Mouse (Mus musculus) forebrain, embryonic 14.5 days (tissue): ENCODE data around the gene Pnkd. TPM values are rescaled to one million over a fixed set of nuclear protein-coding genes. Genes with fewer than 3 reads are reported as not detected.
A peak's percentile ranks its signal among the peaks of the same experiment; 100 is the strongest.

Experiments
- ATAC-seq: fragments of 200-750 bp; cut with Nextera tagmentation; 2 replicates; pipeline ENCODE4 v1.8.0; 2017; ENCODE audit warnings: mild to moderate bottlenecking, moderate library complexity
- DNase-seq: peaks from one replicate; pipeline ENCODE4 v3.0.0-alpha.2; 2015; ENCODE audit warnings: low spot score
- H3K27ac ChIP-seq: fragments of 300-500 bp; sonication (generic); 2 replicates; pipeline ENCODE4 v1.5.1; 2014; ENCODE audit warnings: low read depth, mild to moderate bottlenecking, control low read depth, low read length, moderate library complexity
- H3K27me3 ChIP-seq: fragments of 300-500 bp; sonication (generic); replicated peaks from 2 replicates; pipeline ENCODE4 v1.6.1; 2014; ENCODE audit warnings: low read length, control low read depth, mixed read lengths; ENCODE audit not compliant: control insufficient read depth, insufficient read depth
- H3K36me3 ChIP-seq: fragments of 300-500 bp; sonication (generic); 2 replicates; pipeline ENCODE4 v1.6.1; 2014; ENCODE audit warnings: low read length, control low read depth; ENCODE audit not compliant: control insufficient read depth, insufficient read depth
- H3K4me1 ChIP-seq: fragments of 300-500 bp; sonication (generic); 2 replicates; pipeline ENCODE4 v1.6.1; 2014; ENCODE audit warnings: antibody characterized with exemption, low read length, control low read depth; ENCODE audit not compliant: control insufficient read depth, insufficient read depth
- H3K4me2 ChIP-seq: fragments of 300-500 bp; sonication (generic); 2 replicates; pipeline ENCODE4 v1.6.1; 2014; ENCODE audit warnings: mild to moderate bottlenecking, control low read depth, low read length
- H3K4me3 ChIP-seq: fragments of 300-500 bp; sonication (generic); 2 replicates; pipeline ENCODE4 v1.5.1; 2014; ENCODE audit warnings: low read depth, low read length, control low read depth
- H3K9ac ChIP-seq: fragments of 300-500 bp; sonication (generic); 2 replicates; pipeline ENCODE4 v1.6.1; 2014; ENCODE audit warnings: mild to moderate bottlenecking, low read length, control low read depth, moderate library complexity
- H3K9me3 ChIP-seq: fragments of 300-500 bp; sonication (generic); replicated peaks from 2 replicates; pipeline ENCODE4 v1.6.1; 2016; ENCODE audit warnings: low read length, control low read depth, mixed read lengths; ENCODE audit not compliant: control insufficient read depth
- WGBS: fragments of 180-500 bp; shearing (Covaris S2); extraction: QIAGEN DNeasy Blood & Tissue Kit; methylation state at CpG from one replicate; pipeline ENCODE4 v1.1.7; 2014; 5-methylcytosine and 5-hydroxymethylcytosine counted together
- polyA plus RNA-seq: library from polyadenylated mRNA; unstranded; fragments of >200 nt; fragmentation: Nextera tagmentation; extraction: Ambion mirVana; gene quantifications from 2 replicates; pipeline ENCODE4 v1.2.1, GENCODE M21; 2014

Pnkd gene
- polyA plus RNA-seq, 1 experiment from 2014 or later, result 114 TPM

GRCm38 (mm10) chr1:74388398-74388920, 103.7 kb downstream of the Pnkd start:
- no peaks in the 10 kb centered on the region for H3K9me3 ChIP-seq
- WGBS, result 67% methylated on average over 7 of the region's 7 CpGs

GRCm38 (mm10) chr1:74389831-74390286, 105.1 kb downstream of the Pnkd start:
- no peak for ATAC-seq
- peak overlapping the region; percentile 2; the same call in 1 of the 2 replicates for H3K4me3 ChIP-seq
- peak overlapping the region; percentile 93 for H3K4me2 ChIP-seq
- H3K9ac ChIP-seq, result no peak overlapping the region; the same call in 1 of the 2 replicates
- no peaks in the 10 kb centered on the region for H3K9me3 ChIP-seq
- DNase-seq, result no peak
- 0 out of 2 replicates have a peak, but pooled peaks cover 6% of the 10 kb centered on the region for H3K27me3 ChIP-seq
- peaks cover 4% of the 10 kb centered on the region; the same call in 1 of the 2 replicates for H3K4me1 ChIP-seq
- no peak overlapping the region for H3K27ac ChIP-seq
- WGBS, result 7% methylated on average over 29 of the region's 29 CpGs
- peaks cover 9% of the 10 kb centered on the region for H3K36me3 ChIP-seq

More at GRCm38 (mm10) chr1:74388398-74388920, 103.7 kb downstream of the Pnkd start:
- DNase-seq, result no peak
- 0 out of 2 replicates have a peak, but pooled peaks cover 6% of the 10 kb centered on the region for H3K27me3 ChIP-seq
- H3K36me3 ChIP-seq, result no peaks in the 10 kb centered on the region
- no peak overlapping the region for H3K27ac ChIP-seq
- H3K4me1 ChIP-seq, result peaks cover 4% of the 10 kb centered on the region; the same call in 1 of the 2 replicates
- ATAC-seq, result no peak
- H3K9ac ChIP-seq, result no peak overlapping the region
- no peak overlapping the region for H3K4me2 ChIP-seq
- no peak overlapping the region for H3K4me3 ChIP-seq

GRCm38 (mm10) chr1:74390287-74390906, 105.7 kb downstream of the Pnkd start:
- peak overlapping the region; percentile 2; the same call in 1 of the 2 replicates for H3K4me3 ChIP-seq
- ATAC-seq (no peak), DNase-seq (peak; percentile 51)
- WGBS, result 6% methylated on average over 21 of the region's 21 CpGs
- H3K27ac ChIP-seq, result no peak overlapping the region
- peaks cover 14% of the 10 kb centered on the region for H3K36me3 ChIP-seq
- H3K9me3 ChIP-seq, result no peaks in the 10 kb centered on the region
- H3K27me3 ChIP-seq, result 0 out of 2 replicates have a peak, but pooled peaks cover 6% of the 10 kb centered on the region
- peaks cover 4% of the 10 kb centered on the region; the same call in 1 of the 2 replicates for H3K4me1 ChIP-seq
- H3K9ac ChIP-seq, result no peak overlapping the region; the same call in 1 of the 2 replicates
- peak overlapping the region; percentile 93 for H3K4me2 ChIP-seq

- 0 out of 2 replicates have a peak, but pooled peaks cover 6% of the 10 kb centered on the region for H3K27me3 ChIP-seq
- peak within 1 kb of the TSS; percentile 80; the same call in 1 of the 2 replicates for H3K27ac ChIP-seq
- H3K36me3 ChIP-seq, result peaks cover 15% of the 10 kb centered on the region
- peaks cover 4% of the 10 kb centered on the region; the same call in 1 of the 2 replicates for H3K4me1 ChIP-seq
- ATAC-seq (peak; percentile 84), DNase-seq (peak; percentile 98)
- WGBS, result 2% methylated on average over 50 of the region's 51 CpGs
- H3K9ac ChIP-seq, result peak within 1 kb of the TSS; percentile 87
- no peaks in the 10 kb centered on the region for H3K9me3 ChIP-seq
- peak within 1 kb of the TSS; percentile 93 for H3K4me2 ChIP-seq
- H3K4me3 ChIP-seq, result peak within 1 kb of the TSS; percentile 92
Measured at GRCm38 (mm10) chr1:74390924-74391748, 106.4 kb downstream of the Pnkd start, which contains the start of gene Ctdsp1. Gene Ctdsp1 (plus strand): TSS chr1:74391509.

GRCm38 (mm10) chr1:74391844-74392441, 107.2 kb downstream of the Pnkd start:
- no peaks in the 10 kb centered on the region for H3K9me3 ChIP-seq
- 0 out of 2 replicates have a peak, but pooled peaks cover 6% of the 10 kb centered on the region for H3K27me3 ChIP-seq
- peak overlapping the region; percentile 80; the same call in 1 of the 2 replicates for H3K27ac ChIP-seq
- peak overlapping the region; percentile 87 for H3K9ac ChIP-seq
- H3K4me1 ChIP-seq, result peaks cover 4% of the 10 kb centered on the region; the same call in 1 of the 2 replicates
- H3K4me2 ChIP-seq, result peak overlapping the region; percentile 93
- peak; percentile 47 for DNase-seq
- peaks cover 15% of the 10 kb centered on the region for H3K36me3 ChIP-seq
- peak overlapping the region; percentile 92 for H3K4me3 ChIP-seq
- ATAC-seq, result peak; percentile 43
- WGBS, result under 1% methylated on average over 48 of the region's 63 CpGs

GRCm38 (mm10) chr1:74392446-74392994, 107.8 kb downstream of the Pnkd start:
- 2% methylated on average over 16 of the region's 16 CpGs for WGBS
- no peak for DNase-seq

GRCm38 (mm10) chr1:74393010-74393409, 108.3 kb downstream of the Pnkd start:
- Histone ChIP-seq H3K9me3 (no peaks in the 10 kb centered on the region), H3K4me1 (peaks cover 4% of the 10 kb centered on the region; the same call in 1 of the 2 replicates), H3K36me3 (peaks cover 15% of the 10 kb centered on the region), H3K27ac (no peak overlapping the region), H3K4me3 (peak overlapping the region; percentile 92), H3K4me2 (peak overlapping the region; percentile 93), H3K27me3 (0 out of 2 replicates have a peak, but pooled peaks cover 6% of the 10 kb centered on the region), H3K9ac (peak overlapping the region; percentile 87; the same call in 1 of the 2 replicates)
- DNase-seq (no peak), ATAC-seq (no peak)
- WGBS, result 27% methylated on average over 7 of the region's 7 CpGs

More at GRCm38 (mm10) chr1:74392446-74392994, 107.8 kb downstream of the Pnkd start:
- Histone ChIP-seq H3K9me3 (no peaks in the 10 kb centered on the region), H3K4me2 (peak overlapping the region; percentile 93), H3K9ac (peak overlapping the region; percentile 87), H3K4me3 (peak overlapping the region; percentile 92), H3K4me1 (peaks cover 4% of the 10 kb centered on the region; the same call in 1 of the 2 replicates), H3K27me3 (0 out of 2 replicates have a peak, but pooled peaks cover 6% of the 10 kb centered on the region), H3K36me3 (peaks cover 15% of the 10 kb centered on the region), H3K27ac (no peak overlapping the region; the same call in 1 of the 2 replicates)
- ATAC-seq, result peak; percentile 11
